Mouse (Mus musculus): ENCODE data around the gene Usp50. TPM values are rescaled to one million over a fixed set of nuclear protein-coding genes. Genes with fewer than 3 reads are reported as not detected.

Gene Usp50
- polyA plus RNA-seq, 1 experiment from 2014 or later, result 1.3 TPM

GRCm38 (mm10) chr2:126743389-126743788, 39.9 kb downstream of the Usp50 start:
- WGBS (ENCODE audit: insufficient replicate concordance), result 74% methylated on average over 5 of the region's 5 CpGs
- H3K4me1 ChIP-seq (replicated peaks), result no peaks in the 10 kb centered on the region
- no peak for ATAC-seq (ENCODE audit: insufficient read depth)

GRCm38 (mm10) chr2:126740314-126740713, 43.0 kb downstream of the Usp50 start:
- Histone ChIP-seq H3K9ac (no peak overlapping the region), H3K9me3 (replicated peaks) (no peaks in the 10 kb centered on the region), H3K4me2 (no peak overlapping the region), H3K36me3 (replicated peaks) (peaks cover 56% of the 10 kb centered on the region), H3K4me1 (replicated peaks) (no peaks in the 10 kb centered on the region), H3K27me3 (no peaks in the 10 kb centered on the region), H3K27ac (replicated peaks) (no peak overlapping the region), H3K4me3 (replicated peaks) (no peak overlapping the region)
- no peak for ATAC-seq (ENCODE audit: insufficient read depth)
- WGBS (ENCODE audit: insufficient replicate concordance), result 80% methylated on average over 2 of the region's 2 CpGs

More at GRCm38 (mm10) chr2:126743389-126743788, 39.9 kb downstream of the Usp50 start:
- Histone ChIP-seq H3K9ac (no peak overlapping the region), H3K27ac (replicated peaks) (no peak overlapping the region), H3K27me3 (no peaks in the 10 kb centered on the region), H3K4me2 (no peak overlapping the region), H3K36me3 (replicated peaks) (peaks cover 62% of the 10 kb centered on the region), H3K9me3 (replicated peaks) (no peaks in the 10 kb centered on the region), H3K4me3 (replicated peaks) (no peak overlapping the region)

GRCm38 (mm10) chr2:126735339-126736073, 47.8 kb downstream of the Usp50 start:
- no peak overlapping the region for H3K4me2 ChIP-seq
- H3K27me3 ChIP-seq, result no peaks in the 10 kb centered on the region
- peaks cover 68% of the 10 kb centered on the region for H3K36me3 ChIP-seq (replicated peaks)
- 77% methylated on average over 6 of the region's 6 CpGs for WGBS (ENCODE audit: insufficient replicate concordance)
- no peak overlapping the region for H3K4me3 ChIP-seq (replicated peaks)
- H3K4me1 ChIP-seq (replicated peaks), result no peaks in the 10 kb centered on the region
- no peaks in the 10 kb centered on the region for H3K9me3 ChIP-seq (replicated peaks)
- no peak overlapping the region for H3K27ac ChIP-seq (replicated peaks)
- ATAC-seq (ENCODE audit: insufficient read depth), result no peak
- no peak overlapping the region for H3K9ac ChIP-seq

GRCm38 (mm10) chr2:126730502-126730901, 52.8 kb downstream of the Usp50 start:
- Histone ChIP-seq H3K36me3 (replicated peaks) (peaks cover 59% of the 10 kb centered on the region), H3K27me3 (no peaks in the 10 kb centered on the region), H3K9me3 (replicated peaks) (no peaks in the 10 kb centered on the region), H3K27ac (replicated peaks) (no peak overlapping the region), H3K4me3 (replicated peaks) (no peak overlapping the region), H3K4me2 (no peak overlapping the region), H3K4me1 (replicated peaks) (no peaks in the 10 kb centered on the region), H3K9ac (no peak overlapping the region)
- 64% methylated on average over 2 of the region's 2 CpGs for WGBS (ENCODE audit: insufficient replicate concordance)
- no peak for ATAC-seq (ENCODE audit: insufficient read depth)

- WGBS (ENCODE audit: insufficient replicate concordance), result 89% methylated on average over 4 of the region's 4 CpGs
- ATAC-seq (ENCODE audit: insufficient read depth), result no peak
- no peaks in the 10 kb centered on the region for H3K9me3 ChIP-seq (replicated peaks)
- no peak overlapping the region for H3K4me3 ChIP-seq (replicated peaks)
- no peak overlapping the region for H3K27ac ChIP-seq (replicated peaks)
- no peaks in the 10 kb centered on the region for H3K4me1 ChIP-seq (replicated peaks)
- H3K9ac ChIP-seq, result no peak overlapping the region
- H3K4me2 ChIP-seq, result no peak overlapping the region
- H3K27me3 ChIP-seq, result no peaks in the 10 kb centered on the region
- peaks cover 50% of the 10 kb centered on the region for H3K36me3 ChIP-seq (replicated peaks)
Observed at GRCm38 (mm10) chr2:126729207-126729606, 54.1 kb downstream of the Usp50 start.

- H3K9ac ChIP-seq, result no peak overlapping the region
- H3K4me1 ChIP-seq (replicated peaks), result peaks cover 24% of the 10 kb centered on the region
- H3K36me3 ChIP-seq (replicated peaks), result 0 out of 2 replicates have a peak, but pooled peaks cover 5% of the 10 kb centered on the region
- H3K4me3 ChIP-seq (replicated peaks), result no peak overlapping the region
- no peaks in the 10 kb centered on the region for H3K9me3 ChIP-seq (replicated peaks)
- no peaks in the 10 kb centered on the region for H3K27me3 ChIP-seq
- no peak overlapping the region for H3K27ac ChIP-seq (replicated peaks)
- H3K4me2 ChIP-seq, result no peak overlapping the region
- ATAC-seq (ENCODE audit: insufficient read depth), result no peak
Observed at GRCm38 (mm10) chr2:126712950-126713349, 70.3 kb downstream of the Usp50 start.

- H3K4me2 ChIP-seq, result no peak overlapping the region
- H3K36me3 ChIP-seq (replicated peaks), result 0 out of 2 replicates have a peak, but pooled peaks cover 5% of the 10 kb centered on the region
- H3K9me3 ChIP-seq (replicated peaks), result no peaks in the 10 kb centered on the region
- no peak for ATAC-seq (ENCODE audit: insufficient read depth)
- H3K27ac ChIP-seq (replicated peaks), result no peak overlapping the region
- H3K4me1 ChIP-seq (replicated peaks), result peaks cover 27% of the 10 kb centered on the region
- no peaks in the 10 kb centered on the region for H3K27me3 ChIP-seq
- no peak overlapping the region for H3K9ac ChIP-seq
- H3K4me3 ChIP-seq (replicated peaks), result no peak overlapping the region
- WGBS (ENCODE audit: insufficient replicate concordance), result 93% methylated on average over 5 of the region's 5 CpGs
Observed at GRCm38 (mm10) chr2:126712526-126712925, 70.7 kb downstream of the Usp50 start.

GRCm38 (mm10) chr2:126708361-126708760, 74.9 kb downstream of the Usp50 start:
- H3K4me1 ChIP-seq (replicated peaks), result peaks cover 21% of the 10 kb centered on the region
- no peak for ATAC-seq (ENCODE audit: insufficient read depth)
- peak overlapping the region; percentile 91 for H3K4me3 ChIP-seq (replicated peaks)
- H3K27me3 ChIP-seq, result peaks cover 17% of the 10 kb centered on the region; the same call in 1 of the 2 replicates
- 0 out of 2 replicates have a peak, but pooled peaks cover 2% of the 10 kb centered on the region for H3K36me3 ChIP-seq (replicated peaks)
- no peak overlapping the region for H3K27ac ChIP-seq (replicated peaks)
- no peaks in the 10 kb centered on the region for H3K9me3 ChIP-seq (replicated peaks)
- WGBS (ENCODE audit: insufficient replicate concordance), result 45% methylated on average over 4 of the region's 4 CpGs
- peak overlapping the region; percentile 81 for H3K4me2 ChIP-seq
- peak overlapping the region; percentile 88; the same call in 1 of the 2 replicates for H3K9ac ChIP-seq

GRCm38 (mm10) chr2:126707438-126707779, 75.9 kb downstream of the Usp50 start:
- under 1% methylated on average over 23 of the region's 23 CpGs for WGBS (ENCODE audit: insufficient replicate concordance)
- Histone ChIP-seq H3K4me2 (peak overlapping the region; percentile 81), H3K4me1 (replicated peaks) (peaks cover 21% of the 10 kb centered on the region), H3K36me3 (replicated peaks) (0 out of 2 replicates have a peak, but pooled peaks cover 2% of the 10 kb centered on the region), H3K9ac (peak overlapping the region; percentile 88), H3K9me3 (replicated peaks) (no peaks in the 10 kb centered on the region), H3K27ac (replicated peaks) (peak overlapping the region; percentile 82), H3K4me3 (replicated peaks) (peak overlapping the region; percentile 91), H3K27me3 (peaks cover 18% of the 10 kb centered on the region; the same call in 1 of the 2 replicates)
- ATAC-seq (ENCODE audit: insufficient read depth), result peak; percentile 81

- WGBS (ENCODE audit: insufficient replicate concordance), result 3% methylated on average over 47 of the region's 47 CpGs
- Histone ChIP-seq H3K9ac (peak within 1 kb of the TSS; percentile 88), H3K4me3 (replicated peaks) (peak within 1 kb of the TSS; percentile 91), H3K9me3 (replicated peaks) (no peaks in the 10 kb centered on the region), H3K27me3 (peaks cover 18% of the 10 kb centered on the region; the same call in 1 of the 2 replicates), H3K27ac (replicated peaks) (peak within 1 kb of the TSS; percentile 82), H3K4me2 (peak within 1 kb of the TSS; percentile 81), H3K36me3 (replicated peaks) (0 out of 2 replicates have a peak, but pooled peaks cover 2% of the 10 kb centered on the region), H3K4me1 (replicated peaks) (peaks cover 21% of the 10 kb centered on the region)
- peak; percentile 100 for ATAC-seq (ENCODE audit: insufficient read depth)
Observed at GRCm38 (mm10) chr2:126706759-126707437, 76.4 kb downstream of the Usp50 start, which contains the start of gene Usp8. Usp8 (plus strand) TSS chr2:126707328.

- Histone ChIP-seq H3K27ac (replicated peaks) (no peak overlapping the region), H3K9ac (no peak overlapping the region), H3K4me3 (replicated peaks) (no peak overlapping the region), H3K4me2 (no peak overlapping the region), H3K36me3 (replicated peaks) (no peaks in the 10 kb centered on the region), H3K27me3 (no peaks in the 10 kb centered on the region; the same call in 1 of the 2 replicates), H3K9me3 (replicated peaks) (no peaks in the 10 kb centered on the region), H3K4me1 (replicated peaks) (no peaks in the 10 kb centered on the region)
- ATAC-seq (ENCODE audit: insufficient read depth), result 0 out of 2 replicates have a peak, but pooled peaks have one; percentile 25
- WGBS (ENCODE audit: insufficient replicate concordance), result 54% methylated on average over 6 of the region's 6 CpGs
Observed at GRCm38 (mm10) chr2:126695285-126695684, 88.0 kb downstream of the Usp50 start.
